Mouse (Mus musculus) limb, embryonic 15.5 days (tissue): Measurements from ENCODE around the gene Vgll4. TPM values are rescaled to one million over a fixed set of nuclear protein-coding genes. Genes with fewer than 3 reads are reported as not detected.

Experiments used
- ATAC-seq: fragments of 200-750 bp; cut with Nextera tagmentation; 2 replicates; pipeline ENCODE4 v1.8.0; 2017; ENCODE audit warnings: low read depth, moderate TSS enrichment; ENCODE audit not compliant: insufficient number of reproducible peaks, low FRiP score, low TSS enrichment
- H3K27ac ChIP-seq: fragments of 300-500 bp; sonication (generic); 2 replicates; pipeline ENCODE4 v1.5.1; 2015; ENCODE audit warnings: moderate library complexity, mild to moderate bottlenecking, inconsistent platforms
- H3K27me3 ChIP-seq: fragments of 300-500 bp; sonication (generic); 2 replicates; pipeline ENCODE4 v1.6.1; 2015; ENCODE audit warnings: inconsistent platforms
- H3K36me3 ChIP-seq: fragments of 300-500 bp; sonication (generic); 2 replicates; pipeline ENCODE4 v1.6.1; 2015; ENCODE audit warnings: inconsistent platforms
- H3K4me1 ChIP-seq: fragments of 300-500 bp; sonication (generic); 2 replicates; pipeline ENCODE4 v1.6.1; 2015; ENCODE audit warnings: inconsistent platforms
- H3K4me2 ChIP-seq: fragments of 300-500 bp; sonication (generic); 2 replicates; pipeline ENCODE4 v1.6.1; 2015; ENCODE audit warnings: mild to moderate bottlenecking, inconsistent platforms
- H3K4me3 ChIP-seq: fragments of 300-500 bp; sonication (generic); 2 replicates; pipeline ENCODE4 v1.5.1; 2015; ENCODE audit warnings: mild to moderate bottlenecking, inconsistent platforms
- H3K9ac ChIP-seq: fragments of 300-500 bp; sonication (generic); 2 replicates; pipeline ENCODE4 v1.6.1; 2015; ENCODE audit warnings: inconsistent platforms
- H3K9me3 ChIP-seq: fragments of 300-500 bp; sonication (generic); 2 replicates; pipeline ENCODE4 v1.6.1; 2016; ENCODE audit warnings: inconsistent platforms
- WGBS: fragments of 180-500 bp; shearing (Covaris S2); methylation state at CpG from one replicate; pipeline ENCODE4 v1.1.7; 2015; 5-methylcytosine and 5-hydroxymethylcytosine counted together
- polyA plus RNA-seq: library from polyadenylated mRNA; unstranded; fragments of >200 nt; fragmentation: Nextera tagmentation; extraction: Ambion mirVana; gene quantifications from 2 replicates; pipeline ENCODE4 v1.2.1, GENCODE M21; 2015

Gene Vgll4
- polyA plus RNA-seq, 1 experiment from 2014 or later = 130 TPM

DNA sequence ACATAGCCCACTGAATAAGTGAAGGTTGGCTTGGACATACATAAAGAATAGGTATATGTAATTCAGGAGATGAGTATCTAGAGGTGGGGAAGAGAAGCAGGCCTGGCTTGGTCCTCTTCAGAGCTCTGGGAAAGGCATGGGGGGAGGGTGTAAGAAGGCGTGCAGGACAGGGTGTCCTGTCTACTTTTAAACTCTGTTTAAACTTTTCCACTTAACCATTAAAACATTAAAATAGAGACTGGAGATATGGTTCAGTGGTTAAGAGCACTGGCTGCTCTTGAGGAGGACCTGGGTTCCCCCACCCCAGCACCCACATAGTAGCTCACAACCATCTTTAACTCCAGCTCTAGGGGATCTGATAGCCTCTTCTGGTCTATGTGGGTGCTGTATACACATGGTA is 3.2 kb upstream of the Vgll4 start:
- no peak for ATAC-seq
- no peak overlapping the region for H3K4me2 ChIP-seq
- no peaks in the 10 kb centered on the region for H3K9me3 ChIP-seq
- H3K27me3 ChIP-seq = no peaks in the 10 kb centered on the region
- no peaks in the 10 kb centered on the region for H3K36me3 ChIP-seq
- peaks cover 20% of the 10 kb centered on the region for H3K4me1 ChIP-seq
- H3K27ac ChIP-seq = no peak overlapping the region
- WGBS = 79% methylated on average over 1 of the region's 1 CpGs
- no peak overlapping the region for H3K4me3 ChIP-seq
- H3K9ac ChIP-seq = no peak overlapping the region

DNA sequence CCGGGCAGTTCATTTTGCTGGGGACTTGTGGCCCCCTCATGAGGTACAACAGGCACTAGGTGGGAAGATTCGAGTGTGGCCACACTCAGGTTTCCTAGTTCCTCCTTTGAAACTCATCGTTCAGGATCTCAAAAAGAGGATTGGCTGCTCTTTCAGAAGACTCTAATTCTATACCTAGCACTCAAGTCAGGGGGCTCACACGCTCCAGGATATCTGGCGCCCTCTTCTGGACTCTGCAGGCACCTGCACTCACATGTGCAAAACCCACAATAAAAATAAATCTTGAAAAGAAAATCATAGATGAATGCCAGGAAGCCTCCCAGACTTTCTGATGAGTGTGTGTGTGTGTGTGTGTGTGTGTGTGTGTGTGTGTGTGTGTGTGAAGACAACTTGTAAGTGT is 1.1 kb upstream of the Vgll4 start:
- Histone ChIP-seq H3K4me3 (no peak overlapping the region), H3K27me3 (no peaks in the 10 kb centered on the region), H3K9ac (no peak overlapping the region), H3K4me1 (peaks cover 18% of the 10 kb centered on the region), H3K4me2 (no peak overlapping the region), H3K36me3 (no peaks in the 10 kb centered on the region), H3K27ac (no peak overlapping the region), H3K9me3 (no peaks in the 10 kb centered on the region)
- 75% methylated on average over 5 of the region's 5 CpGs for WGBS
- no peak for ATAC-seq

GRCm38 (mm10) chr6:114970386-114970785 is 592 bp upstream of the Vgll4 start:
- Histone ChIP-seq H3K9me3 (no peaks in the 10 kb centered on the region), H3K4me3 (no peak overlapping the region), H3K4me2 (no peak overlapping the region), H3K4me1 (peaks cover 19% of the 10 kb centered on the region), H3K36me3 (no peaks in the 10 kb centered on the region), H3K27ac (no peak overlapping the region), H3K9ac (no peak overlapping the region), H3K27me3 (no peaks in the 10 kb centered on the region)
- WGBS = 13% methylated on average over 6 of the region's 6 CpGs
- ATAC-seq = no peak

GRCm38 (mm10) chr6:114968361-114969212 is 1.2 kb downstream of the Vgll4 start:
- peak overlapping the region; percentile 72 for H3K9ac ChIP-seq

GRCm38 (mm10) chr6:114967623-114968022 is 2.2 kb downstream of the Vgll4 start:
- H3K4me1 ChIP-seq = peaks cover 42% of the 10 kb centered on the region

More at GRCm38 (mm10) chr6:114968361-114969212, 1.2 kb downstream of the Vgll4 start:
- peak; percentile 82 for ATAC-seq
- Histone ChIP-seq H3K36me3 (no peaks in the 10 kb centered on the region), H3K27ac (peak overlapping the region; percentile 87), H3K4me3 (peak overlapping the region; percentile 77), H3K9me3 (no peaks in the 10 kb centered on the region), H3K4me1 (peaks cover 36% of the 10 kb centered on the region), H3K27me3 (no peaks in the 10 kb centered on the region), H3K4me2 (peak overlapping the region; percentile 100)
- under 1% methylated on average over 74 of the region's 82 CpGs for WGBS

DNA sequence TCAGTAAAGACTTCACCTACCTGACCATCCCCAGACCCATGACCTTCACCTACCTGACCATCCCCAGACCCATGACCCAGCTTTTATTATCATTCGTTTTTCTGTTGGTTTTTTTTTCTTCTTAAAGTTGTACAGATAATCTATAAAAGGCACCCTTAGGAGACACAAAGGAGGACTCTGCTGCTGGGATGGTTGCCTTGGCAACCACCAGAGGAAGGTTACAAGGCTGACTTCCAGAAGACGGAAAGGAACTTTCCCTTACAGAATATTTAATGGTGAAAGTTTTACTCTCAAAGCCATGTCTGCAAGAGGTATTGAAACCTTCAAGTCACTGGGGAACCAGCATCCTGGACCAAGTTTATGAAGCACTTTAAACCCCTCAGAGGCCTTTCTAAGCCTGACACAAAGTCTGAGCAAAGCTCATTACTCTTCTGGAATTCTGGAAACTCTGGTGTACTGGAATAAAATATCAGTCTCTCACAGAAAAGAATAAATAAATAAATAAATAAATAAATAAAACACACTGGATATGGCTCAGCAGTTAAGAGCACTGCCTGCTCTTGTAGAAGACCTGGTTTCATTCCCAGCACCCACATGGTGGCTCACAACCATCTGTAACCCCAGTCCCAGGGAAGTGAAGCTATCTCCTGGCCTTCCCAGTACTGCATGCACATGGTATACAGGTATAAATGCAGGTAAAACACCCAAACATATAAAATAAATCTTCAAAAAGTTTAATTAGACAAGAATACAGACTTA is 3.2 kb downstream of the Vgll4 start:
- no peak overlapping the region for H3K4me2 ChIP-seq
- H3K4me1 ChIP-seq = peaks cover 42% of the 10 kb centered on the region
- H3K27ac ChIP-seq = no peak overlapping the region
- no peaks in the 10 kb centered on the region for H3K36me3 ChIP-seq
- no peaks in the 10 kb centered on the region for H3K27me3 ChIP-seq
- H3K4me3 ChIP-seq = no peak overlapping the region
- 47% methylated on average over 2 of the region's 2 CpGs for WGBS
- no peak overlapping the region for H3K9ac ChIP-seq
- ATAC-seq = no peak
- no peaks in the 10 kb centered on the region for H3K9me3 ChIP-seq

More at GRCm38 (mm10) chr6:114967623-114968022, 2.2 kb downstream of the Vgll4 start:
- Histone ChIP-seq H3K27me3 (no peaks in the 10 kb centered on the region), H3K27ac (no peak overlapping the region), H3K4me3 (peak overlapping the region; percentile 77), H3K4me2 (peak overlapping the region; percentile 100), H3K36me3 (no peaks in the 10 kb centered on the region), H3K9me3 (no peaks in the 10 kb centered on the region), H3K9ac (no peak overlapping the region)
- no peak for ATAC-seq
- 37% methylated on average over 12 of the region's 12 CpGs for WGBS

DNA sequence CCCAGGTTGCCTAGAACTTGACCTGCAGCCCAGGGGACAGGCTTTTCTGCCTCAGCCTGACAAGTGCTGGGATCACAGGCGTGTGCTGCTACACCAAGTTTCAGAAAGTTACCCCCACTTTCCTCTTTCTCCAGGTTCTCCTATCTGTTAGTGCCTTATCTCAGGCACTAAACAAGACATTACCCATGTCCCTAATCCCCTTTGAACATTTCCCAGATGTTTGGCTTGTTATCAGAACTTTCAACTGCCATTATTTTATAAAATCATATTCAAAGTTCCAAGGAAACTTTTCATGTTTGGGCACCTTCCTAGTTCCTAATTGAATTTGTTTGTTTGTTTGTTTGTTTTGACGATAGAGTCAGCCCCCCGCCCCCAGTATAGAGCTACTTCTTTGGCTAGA is 4.0 kb downstream of the Vgll4 start:
- 84% methylated on average over 3 of the region's 3 CpGs for WGBS

GRCm38 (mm10) chr6:114965396-114965795 is 4.4 kb downstream of the Vgll4 start:
- Histone ChIP-seq H3K4me1 (peaks cover 41% of the 10 kb centered on the region), H3K27ac (no peak overlapping the region)
- 74% methylated on average over 8 of the region's 8 CpGs for WGBS

More for the DNA sequence above, 4.0 kb downstream of the Vgll4 start:
- peaks cover 42% of the 10 kb centered on the region for H3K4me1 ChIP-seq
- H3K9ac ChIP-seq = no peak overlapping the region
- no peak overlapping the region for H3K4me2 ChIP-seq
- no peak overlapping the region for H3K27ac ChIP-seq
- H3K36me3 ChIP-seq = no peaks in the 10 kb centered on the region
- ATAC-seq = no peak
- no peak overlapping the region for H3K4me3 ChIP-seq
- no peaks in the 10 kb centered on the region for H3K9me3 ChIP-seq
- H3K27me3 ChIP-seq = no peaks in the 10 kb centered on the region

DNA sequence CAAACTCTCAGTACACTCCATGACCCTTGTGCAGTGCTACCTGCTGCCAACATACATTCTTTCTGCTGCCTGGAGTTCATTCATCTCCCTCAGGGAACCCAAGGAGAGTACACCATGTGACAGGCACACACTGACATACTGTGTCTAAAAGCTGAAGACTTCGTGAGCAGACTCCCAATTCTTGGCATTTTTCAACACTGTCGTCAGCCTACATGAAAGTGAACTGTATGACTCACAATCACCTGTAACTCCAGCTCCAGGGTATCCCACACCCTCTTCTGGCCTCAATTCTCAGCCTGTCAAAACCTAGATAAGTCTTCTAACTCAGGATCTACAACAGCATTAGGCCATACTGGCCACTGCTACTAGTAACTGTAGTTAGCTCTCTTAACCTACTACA is 5.6 kb downstream of the Vgll4 start:
- WGBS = 46% methylated on average over 2 of the region's 2 CpGs

More at GRCm38 (mm10) chr6:114965396-114965795, 4.4 kb downstream of the Vgll4 start:
- H3K9me3 ChIP-seq = no peaks in the 10 kb centered on the region
- H3K4me3 ChIP-seq = no peak overlapping the region
- H3K9ac ChIP-seq = no peak overlapping the region
- H3K36me3 ChIP-seq = no peaks in the 10 kb centered on the region
- no peak overlapping the region for H3K4me2 ChIP-seq
- H3K27me3 ChIP-seq = no peaks in the 10 kb centered on the region
- ATAC-seq = no peak

DNA sequence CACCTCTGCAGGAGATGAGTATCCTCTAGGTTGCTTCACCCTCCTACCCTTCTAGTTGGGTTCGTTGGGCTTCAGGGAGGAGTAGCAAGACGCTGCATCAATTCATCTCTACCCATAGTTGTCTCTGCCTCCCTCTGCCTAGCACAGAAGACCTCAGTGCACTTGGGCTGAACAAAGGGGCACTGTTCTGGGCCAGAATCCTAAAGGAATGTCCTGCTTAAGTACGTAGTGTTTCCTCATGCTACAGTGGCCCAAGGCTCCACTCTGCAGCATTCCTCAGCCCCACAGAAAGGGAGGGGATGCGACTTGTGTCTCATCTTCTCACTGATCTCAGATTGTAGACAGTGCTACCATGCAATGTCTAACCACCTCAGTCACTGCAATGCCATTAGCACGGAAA is 6.2 kb downstream of the Vgll4 start:
- no peaks in the 10 kb centered on the region for H3K27me3 ChIP-seq
- 56% methylated on average over 5 of the region's 5 CpGs for WGBS
- 0 out of 2 replicates have a peak overlapping the region, but pooled peaks have one; percentile 11 for H3K27ac ChIP-seq
- no peak for ATAC-seq
- no peak overlapping the region for H3K4me3 ChIP-seq
- no peaks in the 10 kb centered on the region for H3K36me3 ChIP-seq
- no peak overlapping the region for H3K9ac ChIP-seq
- no peak overlapping the region for H3K4me2 ChIP-seq
- no peaks in the 10 kb centered on the region for H3K9me3 ChIP-seq
- peaks cover 38% of the 10 kb centered on the region for H3K4me1 ChIP-seq

More for the DNA sequence above, 5.6 kb downstream of the Vgll4 start:
- Histone ChIP-seq H3K4me3 (no peak overlapping the region), H3K4me2 (no peak overlapping the region), H3K27ac (0 out of 2 replicates have a peak overlapping the region, but pooled peaks have one; percentile 11), H3K36me3 (no peaks in the 10 kb centered on the region), H3K9me3 (no peaks in the 10 kb centered on the region), H3K9ac (no peak overlapping the region), H3K27me3 (no peaks in the 10 kb centered on the region), H3K4me1 (peaks cover 37% of the 10 kb centered on the region)
- ATAC-seq = no peak

- WGBS = 70% methylated on average over 10 of the region's 10 CpGs
- ATAC-seq = no peak
- Histone ChIP-seq H3K4me2 (no peak overlapping the region), H3K36me3 (no peaks in the 10 kb centered on the region), H3K4me1 (peaks cover 39% of the 10 kb centered on the region), H3K9ac (no peak overlapping the region), H3K27ac (no peak overlapping the region), H3K27me3 (no peaks in the 10 kb centered on the region), H3K4me3 (no peak overlapping the region), H3K9me3 (no peaks in the 10 kb centered on the region)
Measured at GRCm38 (mm10) chr6:114961276-114962068, 8.3 kb downstream of the Vgll4 start.
